ENCODE assay signal across 8 mouse cellular contexts in genomic region chr13:54687575-54688424, GRCm38 (mm10). TPM values are rescaled to one million over a fixed set of nuclear protein-coding genes. Genes with fewer than 3 reads are reported as not detected.
DNase-seq lines count a peak whose midpoint lies in the region; ATAC-seq lines count a peak whose summit lies in the region.

No protein-coding gene starts in this region.

- DNase-seq in NIH3T3 (ENCODE audit: low read depth), result peak; percentile 96
- peak; percentile 99 for DNase-seq in cerebellum, postnatal 10 days
- DNase-seq in frontal cortex, postnatal 10 days (ENCODE audit: low spot score in 2 of 2), result peak; percentile 98
- peak; percentile 87 to 91 for DNase-seq in layer of hippocampus, postnatal 25 days (ENCODE audit: extremely low spot score in 1 of 2, low spot score in 1 of 2)
- DNase-seq in lung, postnatal 25 days (ENCODE audit: low spot score), result peak; percentile 98
- peak; percentile 95 for DNase-seq in retina, embryonic 14.5 days (ENCODE audit: low spot score)
- peak; percentile 98 for DNase-seq in thymus, postnatal 4 days

- peak; percentile 92 for ATAC-seq in hindbrain, embryonic 12.5 days (ENCODE audit: low FRiP score)

- H3K27me3 ChIP-seq in hindbrain, embryonic 12.5 days, result no peaks in the 10 kb centered on the region

- H3K9ac ChIP-seq in hindbrain, embryonic 12.5 days, result peak overlapping the region; percentile 98

- peak overlapping the region; percentile 98 for H3K27ac ChIP-seq in hindbrain, embryonic 12.5 days

- WGBS in hindbrain, embryonic 12.5 days, result under 1% methylated on average over 77 of the region's 82 CpGs

- peak overlapping the region; percentile 95 for H3K4me2 ChIP-seq in hindbrain, embryonic 12.5 days (replicated peaks)

- H3K4me1 ChIP-seq in hindbrain, embryonic 12.5 days, result peaks cover 52% of the 10 kb centered on the region

- H3K4me3 ChIP-seq in hindbrain, embryonic 12.5 days, result peak overlapping the region; percentile 91

- peaks cover 22% of the 10 kb centered on the region for H3K36me3 ChIP-seq in hindbrain, embryonic 12.5 days

- no peaks in the 10 kb centered on the region for H3K9me3 ChIP-seq in hindbrain, embryonic 12.5 days (replicated peaks)

RNA-seq across cellular contexts. Expression of gene Rnf44, which starts 5.9 kb away (rescaled TPM):
- 95.6 and 98.0 TPM in 2 replicates for polyA plus RNA-seq in hindbrain, embryonic 12.5 days (2016; fragmentation: Nextera tagmentation; extraction: Ambion mirVana)
- total RNA-seq in layer of hippocampus, postnatal 25 days (2021), result 100 to 1,000 TPM; 139 to 158 TPM

RNA-seq across cellular contexts. Expression of gene Cdhr2, which starts 13.5 kb away (rescaled TPM):
- polyA plus RNA-seq in hindbrain, embryonic 12.5 days (2016; fragmentation: Nextera tagmentation; extraction: Ambion mirVana), result not detected in 2 replicates
- total RNA-seq in layer of hippocampus, postnatal 25 days (2021), result under 1 TPM; 0.25 to 0.31 TPM

Comparison
In these comparisons a context has a peak if more than half of its experiments do, and no peak if none do; other contexts are left out.
1. Peak in every context shown above with its lines: DNase-seq, ATAC-seq, H3K4me3 ChIP-seq and H3K27ac ChIP-seq.